Mouse (Mus musculus) midbrain, embryonic 10.5 days (tissue): Measurements from ENCODE around the gene Ercc4. TPM values are rescaled to one million over a fixed set of nuclear protein-coding genes. Genes with fewer than 3 reads are reported as not detected.

Experiments
- DNase-seq: peaks from one replicate; pipeline ENCODE4 v3.0.0-alpha.2; 2017; ENCODE audit warnings: low spot score
- H3K27ac ChIP-seq: fragments of 300-500 bp; sonication (generic); replicated peaks from 2 replicates; pipeline ENCODE4 v1.5.1; 2016; ENCODE audit warnings: mild to moderate bottlenecking
- H3K27me3 ChIP-seq: fragments of 300-500 bp; sonication (generic); 2 replicates; pipeline ENCODE4 v1.6.1; 2016; ENCODE audit warnings: low read depth, mild to moderate bottlenecking; ENCODE audit not compliant: poor library complexity, severe bottlenecking
- H3K36me3 ChIP-seq: fragments of 300-500 bp; sonication (generic); 2 replicates; pipeline ENCODE4 v1.6.1; 2016; ENCODE audit warnings: mild to moderate bottlenecking, moderate library complexity
- H3K4me1 ChIP-seq: fragments of 300-500 bp; sonication (generic); 2 replicates; pipeline ENCODE4 v1.6.1; 2016
- H3K4me3 ChIP-seq: fragments of 300-500 bp; sonication (generic); 2 replicates; pipeline ENCODE4 v1.5.1; 2016; ENCODE audit warnings: mild to moderate bottlenecking, moderate library complexity
- H3K9me3 ChIP-seq: fragments of 300-500 bp; sonication (generic); replicated peaks from 2 replicates; pipeline ENCODE4 v1.6.1; 2016; ENCODE audit warnings: mild to moderate bottlenecking
- WGBS: fragments of 180-500 bp; shearing (Covaris S2); methylation state at CpG from one replicate; pipeline ENCODE4 v1.1.7; 2016; 5-methylcytosine and 5-hydroxymethylcytosine counted together
- polyA plus RNA-seq: library from polyadenylated mRNA; unstranded; fragments of >200 nt; fragmentation: Nextera tagmentation; extraction: Ambion mirVana; gene quantifications from 2 replicates; pipeline ENCODE4 v1.2.1, GENCODE M21; 2016

The Ercc4 gene
- polyA plus RNA-seq, 1 experiment from 2014 or later: 13.9 TPM

- Histone ChIP-seq H3K27me3 (no peaks in the 10 kb centered on the region), H3K36me3 (peaks cover 69% of the 10 kb centered on the region), H3K27ac (no peak overlapping the region), H3K4me3 (no peak overlapping the region), H3K4me1 (no peaks in the 10 kb centered on the region), H3K9me3 (no peaks in the 10 kb centered on the region)
- no peak for DNase-seq
- WGBS: 92% methylated on average over 3 of the region's 3 CpGs
Observed at GRCm38 (mm10) chr16:13119641-13120350, 10.3 kb downstream of the Ercc4 start.

- no peaks in the 10 kb centered on the region for H3K9me3 ChIP-seq
- H3K4me1 ChIP-seq: no peaks in the 10 kb centered on the region
- WGBS: 97% methylated on average over 8 of the region's 8 CpGs
- no peaks in the 10 kb centered on the region for H3K27me3 ChIP-seq
- no peak for DNase-seq
- H3K27ac ChIP-seq: no peak overlapping the region
- peaks cover 96% of the 10 kb centered on the region for H3K36me3 ChIP-seq
- H3K4me3 ChIP-seq: no peak overlapping the region
Observed at GRCm38 (mm10) chr16:13125357-13125756, 15.9 kb downstream of the Ercc4 start.

- no peaks in the 10 kb centered on the region for H3K9me3 ChIP-seq
- DNase-seq: no peak
- H3K36me3 ChIP-seq: peaks cover 95% of the 10 kb centered on the region
- 93% methylated on average over 10 of the region's 10 CpGs for WGBS
- no peaks in the 10 kb centered on the region for H3K27me3 ChIP-seq
- H3K4me3 ChIP-seq: no peak overlapping the region
- no peak overlapping the region for H3K27ac ChIP-seq
- H3K4me1 ChIP-seq: no peaks in the 10 kb centered on the region
Observed at GRCm38 (mm10) chr16:13127566-13127965, 18.1 kb downstream of the Ercc4 start.

GRCm38 (mm10) chr16:13130412-13130811 is 20.9 kb downstream of the Ercc4 start:
- H3K4me3 ChIP-seq: no peak overlapping the region
- no peak overlapping the region for H3K27ac ChIP-seq
- peaks cover 78% of the 10 kb centered on the region for H3K36me3 ChIP-seq
- WGBS: 43% methylated on average over 14 of the region's 14 CpGs
- peak; percentile 62 for DNase-seq
- H3K4me1 ChIP-seq: no peaks in the 10 kb centered on the region
- H3K27me3 ChIP-seq: no peaks in the 10 kb centered on the region
- no peaks in the 10 kb centered on the region for H3K9me3 ChIP-seq

- no peak overlapping the region for H3K27ac ChIP-seq
- DNase-seq: no peak
- 93% methylated on average over 6 of the region's 6 CpGs for WGBS
Observed at GRCm38 (mm10) chr16:13141220-13141619, 31.7 kb downstream of the Ercc4 start.

GRCm38 (mm10) chr16:13143932-13144331 is 34.4 kb downstream of the Ercc4 start:
- no peak for DNase-seq
- WGBS: 92% methylated on average over 7 of the region's 7 CpGs
- Histone ChIP-seq H3K4me3 (no peak overlapping the region), H3K36me3 (peaks cover 85% of the 10 kb centered on the region), H3K27me3 (no peaks in the 10 kb centered on the region), H3K9me3 (no peaks in the 10 kb centered on the region), H3K4me1 (no peaks in the 10 kb centered on the region), H3K27ac (no peak overlapping the region)

More at GRCm38 (mm10) chr16:13141220-13141619, 31.7 kb downstream of the Ercc4 start:
- Histone ChIP-seq H3K9me3 (no peaks in the 10 kb centered on the region), H3K4me1 (no peaks in the 10 kb centered on the region), H3K27me3 (no peaks in the 10 kb centered on the region), H3K4me3 (no peak overlapping the region), H3K36me3 (peaks cover 58% of the 10 kb centered on the region)

GRCm38 (mm10) chr16:13144682-13145410 is 35.4 kb downstream of the Ercc4 start:
- no peak overlapping the region for H3K27ac ChIP-seq
- 93% methylated on average over 10 of the region's 10 CpGs for WGBS
- H3K4me3 ChIP-seq: no peak overlapping the region
- no peaks in the 10 kb centered on the region for H3K4me1 ChIP-seq
- no peaks in the 10 kb centered on the region for H3K9me3 ChIP-seq
- H3K36me3 ChIP-seq: peaks cover 94% of the 10 kb centered on the region
- DNase-seq: no peak
- no peaks in the 10 kb centered on the region for H3K27me3 ChIP-seq

- no peaks in the 10 kb centered on the region for H3K9me3 ChIP-seq
- 89% methylated on average over 4 of the region's 4 CpGs for WGBS
- H3K4me3 ChIP-seq: no peak overlapping the region
- peaks cover 87% of the 10 kb centered on the region for H3K36me3 ChIP-seq
- no peak overlapping the region for H3K27ac ChIP-seq
- H3K4me1 ChIP-seq: no peaks in the 10 kb centered on the region
- DNase-seq: no peak
- no peaks in the 10 kb centered on the region for H3K27me3 ChIP-seq
Observed at GRCm38 (mm10) chr16:13146231-13146630, 36.7 kb downstream of the Ercc4 start.

GRCm38 (mm10) chr16:13147810-13148555 is 38.5 kb downstream of the Ercc4 start:
- no peaks in the 10 kb centered on the region for H3K4me1 ChIP-seq
- peak; percentile 3 for DNase-seq
- no peaks in the 10 kb centered on the region for H3K9me3 ChIP-seq
- peaks cover 70% of the 10 kb centered on the region for H3K36me3 ChIP-seq
- H3K4me3 ChIP-seq: no peak overlapping the region
- WGBS: 95% methylated on average over 19 of the region's 19 CpGs
- no peak overlapping the region for H3K27ac ChIP-seq
- H3K27me3 ChIP-seq: no peaks in the 10 kb centered on the region

- no peak for DNase-seq
- Histone ChIP-seq H3K4me3 (no peak overlapping the region), H3K27me3 (no peaks in the 10 kb centered on the region), H3K4me1 (no peaks in the 10 kb centered on the region), H3K27ac (no peak overlapping the region), H3K36me3 (peaks cover 54% of the 10 kb centered on the region), H3K9me3 (no peaks in the 10 kb centered on the region)
- WGBS: 92% methylated on average over 8 of the region's 8 CpGs
Observed at GRCm38 (mm10) chr16:13149950-13150349, 40.5 kb downstream of the Ercc4 start.

GRCm38 (mm10) chr16:13150790-13151189 is 41.3 kb downstream of the Ercc4 start:
- Histone ChIP-seq H3K4me1 (no peaks in the 10 kb centered on the region), H3K27me3 (no peaks in the 10 kb centered on the region), H3K27ac (no peak overlapping the region), H3K9me3 (no peaks in the 10 kb centered on the region), H3K36me3 (peaks cover 47% of the 10 kb centered on the region), H3K4me3 (no peak overlapping the region)
- WGBS: 82% methylated on average over 6 of the region's 6 CpGs
- no peak for DNase-seq

GRCm38 (mm10) chr16:13152475-13152874 is 43.0 kb downstream of the Ercc4 start:
- Histone ChIP-seq H3K4me1 (no peaks in the 10 kb centered on the region), H3K27ac (no peak overlapping the region), H3K27me3 (no peaks in the 10 kb centered on the region), H3K9me3 (no peaks in the 10 kb centered on the region), H3K36me3 (peaks cover 30% of the 10 kb centered on the region), H3K4me3 (no peak overlapping the region)
- no peak for DNase-seq
- WGBS: 93% methylated on average over 5 of the region's 5 CpGs

- Histone ChIP-seq H3K9me3 (no peaks in the 10 kb centered on the region), H3K4me3 (no peak overlapping the region), H3K36me3 (peaks cover 23% of the 10 kb centered on the region), H3K4me1 (no peaks in the 10 kb centered on the region), H3K27ac (no peak overlapping the region), H3K27me3 (no peaks in the 10 kb centered on the region)
- WGBS: 93% methylated on average over 4 of the region's 4 CpGs
- no peak for DNase-seq
Observed at GRCm38 (mm10) chr16:13153215-13153614, 43.7 kb downstream of the Ercc4 start.
